Mouse (Mus musculus) common myeloid progenitor, adult 5-6 weeks (primary cell): ENCODE results near the gene Arx. TPM values are rescaled to one million over a fixed set of nuclear protein-coding genes. Genes with fewer than 3 reads are reported as not detected.
A peak's percentile ranks its signal among the peaks of the same experiment; 100 is the strongest.

Experiments
- ATAC-seq: replicated peaks from 2 replicates; pipeline ENCODE4 v1.8.0; 2016; ENCODE audit warnings: low read depth, mild to moderate bottlenecking, moderate TSS enrichment, inconsistent platforms; ENCODE audit not compliant: poor library complexity, severe bottlenecking
- total RNA-seq: library from RNA; stranded (forward); fragments of 200-1000, 187-1606 nt; gene quantifications from 2 replicates; pipeline ENCODE4 v1.2.3, GENCODE M21; 2017

Gene Arx
- not detected in 2 replicates for total RNA-seq

GRCm38 (mm10) chrX:93286291-93286893, at the start of gene Arx:
Gene Arx, plus strand, starts transcription at chrX:93286445.
- peak; percentile 86 for ATAC-seq

- peak; percentile 81 for ATAC-seq
These were observed 34.9 kb upstream of the Arx start for GRCm38 (mm10) chrX:93251329-93251728.

GRCm38 (mm10) chrX:93275689-93276088, 10.6 kb upstream of the Arx start:
- no peak for ATAC-seq

GRCm38 (mm10) chrX:93279940-93280339, 6.3 kb upstream of the Arx start:
- no peak for ATAC-seq

GRCm38 (mm10) chrX:93281028-93281723, 5.1 kb upstream of the Arx start:
- peak; percentile 61 for ATAC-seq

GRCm38 (mm10) chrX:93281756-93282155, 4.5 kb upstream of the Arx start:
- ATAC-seq: no peak

- ATAC-seq: no peak
These were observed 1.2 kb upstream of the Arx start for GRCm38 (mm10) chrX:93285091-93285490.

- ATAC-seq: no peak
These were observed 2.1 kb downstream of the Arx start for GRCm38 (mm10) chrX:93288339-93288738.

- no peak for ATAC-seq
These were observed 2.8 kb downstream of the Arx start for GRCm38 (mm10) chrX:93289076-93289475.

- ATAC-seq: no peak
These were observed 3.7 kb downstream of the Arx start for GRCm38 (mm10) chrX:93289851-93290380.

- no peak for ATAC-seq
These were observed 5.8 kb downstream of the Arx start for GRCm38 (mm10) chrX:93292031-93292430.

- ATAC-seq: no peak
These were observed 8.7 kb downstream of the Arx start for GRCm38 (mm10) chrX:93294736-93295490.

GRCm38 (mm10) chrX:93295819-93296218, 9.6 kb downstream of the Arx start:
- no peak for ATAC-seq

- peak; percentile 43 for ATAC-seq
These were observed 10.8 kb downstream of the Arx start for GRCm38 (mm10) chrX:93297001-93297441.

GRCm38 (mm10) chrX:93299046-93299626, 12.9 kb downstream of the Arx start:
- ATAC-seq: no peak

- no peak for ATAC-seq
These were observed 13.5 kb downstream of the Arx start for GRCm38 (mm10) chrX:93299771-93300170.

GRCm38 (mm10) chrX:93300183-93300815, 14.1 kb downstream of the Arx start:
- ATAC-seq: no peak

GRCm38 (mm10) chrX:93301798-93302197, 15.6 kb downstream of the Arx start:
- ATAC-seq: no peak

GRCm38 (mm10) chrX:93305780-93306179, 19.5 kb downstream of the Arx start:
- ATAC-seq: no peak

GRCm38 (mm10) chrX:93317577-93317976, 31.3 kb downstream of the Arx start:
- no peak for ATAC-seq
